In genomic region chr15:8451071-8451470, GRCm38 (mm10) we compare ENCODE assay signal across 9 mouse cellular contexts. TPM values are rescaled to one million over a fixed set of nuclear protein-coding genes. Genes with fewer than 3 reads are reported as not detected.
A peak's percentile ranks its signal among the peaks of the same experiment; 100 is the strongest.
DNase-seq lines count a peak whose midpoint lies in the region; ATAC-seq lines count a peak whose summit lies in the region.
"Had no signal": no experiment of that assay in that cellular context is flagged by ENCODE, and none has a peak within 500 bp of the region (broad histone marks: within the 10 kb centered on the region; RNA-seq: fewer than 3 reads in every experiment).

No protein-coding gene starts in this region.

- peaks cover 5% of the 10 kb centered on the region; the same call in 1 of the 2 replicates for H3K4me1 ChIP-seq in neural tube, embryonic 11.5 days (ENCODE audit: control insufficient read depth, insufficient read depth, low read length)
- H3K4me1 ChIP-seq in embryonic facial prominence, embryonic 10.5 days = peaks cover 18% of the 10 kb centered on the region
- H3K4me1 ChIP-seq in kidney, embryonic 14.5 days (ENCODE audit: control insufficient read depth, insufficient read depth, low read length) = peaks cover 7% of the 10 kb centered on the region; the same call in 1 of the 2 replicates

- peak; percentile 43; the same call in 1 of the 2 replicates for ATAC-seq in neural tube, embryonic 11.5 days (ENCODE audit: insufficient read depth, low FRiP score, low TSS enrichment)
- ATAC-seq in kidney, embryonic 14.5 days (ENCODE audit: low FRiP score, low TSS enrichment) = peak; percentile 80
- ATAC-seq in megakaryocyte progenitor cell, adult 5-6 weeks (replicated peaks; ENCODE audit: poor library complexity) = peak; percentile 89

- H3K27ac ChIP-seq in neural tube, embryonic 11.5 days (ENCODE audit: low read depth, low read length) = no peak overlapping the region
- H3K27ac ChIP-seq in embryonic facial prominence, embryonic 10.5 days (replicated peaks) = 0 out of 2 replicates have a peak overlapping the region, but pooled peaks have one; percentile 14
- no peak overlapping the region for H3K27ac ChIP-seq in kidney, embryonic 14.5 days (ENCODE audit: low read depth, low read length)

- no peaks in the 10 kb centered on the region for H3K9me3 ChIP-seq in neural tube, embryonic 11.5 days (ENCODE audit: control insufficient read depth, low read length)
- H3K9me3 ChIP-seq in embryonic facial prominence, embryonic 10.5 days = no peaks in the 10 kb centered on the region
- H3K9me3 ChIP-seq in kidney, embryonic 14.5 days (ENCODE audit: control insufficient read depth, low read length) = no peaks in the 10 kb centered on the region
- H3K9me3 ChIP-seq: G1E had no signal

- no peak overlapping the region for H3K9ac ChIP-seq in neural tube, embryonic 11.5 days (ENCODE audit: low read length)
- H3K9ac ChIP-seq in kidney, embryonic 14.5 days (ENCODE audit: low read depth, low read length) = no peak overlapping the region

- no peaks in the 10 kb centered on the region for H3K36me3 ChIP-seq in neural tube, embryonic 11.5 days (ENCODE audit: control insufficient read depth, insufficient read depth, low read length)
- no peaks in the 10 kb centered on the region for H3K36me3 ChIP-seq in embryonic facial prominence, embryonic 10.5 days (replicated peaks)
- H3K36me3 ChIP-seq in kidney, embryonic 14.5 days (ENCODE audit: control insufficient read depth, insufficient read depth, low read length) = no peaks in the 10 kb centered on the region

- H3K27me3 ChIP-seq in neural tube, embryonic 11.5 days (ENCODE audit: control insufficient read depth, insufficient read depth, low read length) = no peaks in the 10 kb centered on the region
- no peaks in the 10 kb centered on the region for H3K27me3 ChIP-seq in embryonic facial prominence, embryonic 10.5 days (replicated peaks; ENCODE audit: low read depth, poor library complexity, severe bottlenecking)
- H3K27me3 ChIP-seq in kidney, embryonic 14.5 days (ENCODE audit: control insufficient read depth, insufficient read depth, low read length) = no peaks in the 10 kb centered on the region

- no peak overlapping the region for H3K4me2 ChIP-seq in neural tube, embryonic 11.5 days (ENCODE audit: low read depth)
- no peak overlapping the region for H3K4me2 ChIP-seq in kidney, embryonic 14.5 days (replicated peaks; ENCODE audit: low read depth, low read length)

- peak; percentile 70 for DNase-seq in adrenal gland, postnatal 14 days
- no peak for DNase-seq in adrenal gland, adult 18-20 months (ENCODE audit: low spot score in 2 of 2)
- DNase-seq in neural tube, embryonic 11.5 days (ENCODE audit: low spot score) = no peak
- no peak for DNase-seq in neural tube, embryonic 10.5 days (ENCODE audit: extremely low spot score, low spot score)
- DNase-seq in embryonic facial prominence, embryonic 10.5 days (ENCODE audit: low spot score) = no peak
- DNase-seq in right cerebral cortex, postnatal 4 days = no peak

- WGBS in neural tube, embryonic 11.5 days = 50% methylated on average over 3 of the region's 3 CpGs
- WGBS in embryonic facial prominence, embryonic 10.5 days = 40% methylated on average over 3 of the region's 3 CpGs
- 44% methylated on average over 3 of the region's 3 CpGs for WGBS in kidney, embryonic 14.5 days

- H3K4me3 ChIP-seq in neural tube, embryonic 11.5 days (ENCODE audit: low read depth, low read length) = no peak overlapping the region
- H3K4me3 ChIP-seq in embryonic facial prominence, embryonic 10.5 days = no peak overlapping the region
- H3K4me3 ChIP-seq in kidney, embryonic 14.5 days (ENCODE audit: low read length) = no peak overlapping the region

RNA-seq across cellular contexts. Expression of gene Nipbl, which starts 6.8 kb away (rescaled TPM):
- 50.3 and 51.4 TPM in 2 replicates for total RNA-seq in adrenal gland, postnatal 14 days (2021)
- 10 to 100 TPM; 37.4 to 45.7 TPM for total RNA-seq in adrenal gland, adult 18-20 months (2021)
- polyA plus RNA-seq in neural tube, embryonic 11.5 days (2014; fragmentation: Nextera tagmentation; extraction: Ambion mirVana) = 24.1 and 24.3 TPM in 2 replicates
- polyA plus RNA-seq in embryonic facial prominence, embryonic 10.5 days (2016; fragmentation: Nextera tagmentation; extraction: Ambion mirVana) = 18.0 and 18.5 TPM in 2 replicates
- 21.4 and 27.4 TPM in 2 replicates for polyA plus RNA-seq in kidney, embryonic 14.5 days (2014; fragmentation: Nextera tagmentation; extraction: Ambion mirVana)
- 62.0 and 68.8 TPM in 2 replicates for total RNA-seq in megakaryocyte progenitor cell, adult 5-6 weeks (2015)
- total RNA-seq in megakaryocyte progenitor cell, adult 5-6 weeks (2017) = 33.6 and 44.6 TPM in 2 replicates
